Mouse (Mus musculus): Measurements from ENCODE around the gene Hibadh. TPM values are rescaled to one million over a fixed set of nuclear protein-coding genes. Genes with fewer than 3 reads are reported as not detected.

Gene Hibadh
- polyA plus RNA-seq, 1 experiment from 2014 or later = 44.0 TPM

- WGBS = 91% methylated on average over 4 of the region's 4 CpGs
- no peak overlapping the region for H3K4me3 ChIP-seq (ENCODE audit: low read depth, low read length)
- no peaks in the 10 kb centered on the region for H3K9me3 ChIP-seq (ENCODE audit: control insufficient read depth, low read length)
- H3K36me3 ChIP-seq (ENCODE audit: control insufficient read depth, insufficient read depth, low read length) = no peaks in the 10 kb centered on the region
- H3K4me1 ChIP-seq (replicated peaks; ENCODE audit: control insufficient read depth, insufficient read depth, low read length) = no peaks in the 10 kb centered on the region
- no peak overlapping the region for H3K27ac ChIP-seq (ENCODE audit: low read depth, low read length)
- H3K4me2 ChIP-seq (ENCODE audit: low read depth, low read length, severe bottlenecking) = no peak overlapping the region
- no peak overlapping the region for H3K9ac ChIP-seq (ENCODE audit: low read length)
- no peak for DNase-seq (ENCODE audit: low spot score)
- ATAC-seq (replicated peaks; ENCODE audit: low FRiP score) = no peak
- no peaks in the 10 kb centered on the region for H3K27me3 ChIP-seq (ENCODE audit: control insufficient read depth, insufficient read depth, low read length)
These were observed 9.6 kb downstream of the Hibadh start for GRCm38 (mm10) chr6:52630625-52631024.

- no peaks in the 10 kb centered on the region for H3K4me1 ChIP-seq (replicated peaks; ENCODE audit: control insufficient read depth, insufficient read depth, low read length)
- ATAC-seq (replicated peaks; ENCODE audit: low FRiP score) (no peak), DNase-seq (ENCODE audit: low spot score) (no peak)
- no peak overlapping the region for H3K4me2 ChIP-seq (ENCODE audit: low read depth, low read length, severe bottlenecking)
- H3K9me3 ChIP-seq (ENCODE audit: control insufficient read depth, low read length) = no peaks in the 10 kb centered on the region
- H3K36me3 ChIP-seq (ENCODE audit: control insufficient read depth, insufficient read depth, low read length) = no peaks in the 10 kb centered on the region
- no peak overlapping the region for H3K4me3 ChIP-seq (ENCODE audit: low read depth, low read length)
- H3K27ac ChIP-seq (ENCODE audit: low read depth, low read length) = no peak overlapping the region
- no peak overlapping the region for H3K9ac ChIP-seq (ENCODE audit: low read length)
- WGBS = 93% methylated on average over 4 of the region's 4 CpGs
- no peaks in the 10 kb centered on the region for H3K27me3 ChIP-seq (ENCODE audit: control insufficient read depth, insufficient read depth, low read length)
These were observed 11.0 kb downstream of the Hibadh start for GRCm38 (mm10) chr6:52629180-52629579.

GRCm38 (mm10) chr6:52626735-52627134 lies 13.5 kb downstream of the Hibadh start:
- Histone ChIP-seq H3K36me3 (ENCODE audit: control insufficient read depth, insufficient read depth, low read length) (no peaks in the 10 kb centered on the region), H3K9me3 (ENCODE audit: control insufficient read depth, low read length) (no peaks in the 10 kb centered on the region), H3K9ac (ENCODE audit: low read length) (no peak overlapping the region), H3K4me3 (ENCODE audit: low read depth, low read length) (no peak overlapping the region), H3K4me2 (ENCODE audit: low read depth, low read length, severe bottlenecking) (no peak overlapping the region), H3K4me1 (replicated peaks; ENCODE audit: control insufficient read depth, insufficient read depth, low read length) (no peaks in the 10 kb centered on the region), H3K27ac (ENCODE audit: low read depth, low read length) (no peak overlapping the region), H3K27me3 (ENCODE audit: control insufficient read depth, insufficient read depth, low read length) (no peaks in the 10 kb centered on the region)
- DNase-seq (ENCODE audit: low spot score) (no peak), ATAC-seq (replicated peaks; ENCODE audit: low FRiP score) (no peak)
- 86% methylated on average over 4 of the region's 4 CpGs for WGBS

GRCm38 (mm10) chr6:52623741-52624140 lies 16.4 kb downstream of the Hibadh start:
- no peak overlapping the region for H3K4me2 ChIP-seq (ENCODE audit: low read depth, low read length, severe bottlenecking)
- H3K4me3 ChIP-seq (ENCODE audit: low read depth, low read length) = no peak overlapping the region
- no peak for DNase-seq (ENCODE audit: low spot score)
- WGBS = 87% methylated on average over 3 of the region's 3 CpGs
- H3K27ac ChIP-seq (ENCODE audit: low read depth, low read length) = no peak overlapping the region
- H3K36me3 ChIP-seq (ENCODE audit: control insufficient read depth, insufficient read depth, low read length) = no peaks in the 10 kb centered on the region
- H3K27me3 ChIP-seq (ENCODE audit: control insufficient read depth, insufficient read depth, low read length) = no peaks in the 10 kb centered on the region
- no peak for ATAC-seq (replicated peaks; ENCODE audit: low FRiP score)
- H3K9ac ChIP-seq (ENCODE audit: low read length) = no peak overlapping the region
- H3K9me3 ChIP-seq (ENCODE audit: control insufficient read depth, low read length) = no peaks in the 10 kb centered on the region
- H3K4me1 ChIP-seq (replicated peaks; ENCODE audit: control insufficient read depth, insufficient read depth, low read length) = no peaks in the 10 kb centered on the region

- no peaks in the 10 kb centered on the region for H3K9me3 ChIP-seq (ENCODE audit: control insufficient read depth, low read length)
- no peaks in the 10 kb centered on the region for H3K36me3 ChIP-seq (ENCODE audit: control insufficient read depth, insufficient read depth, low read length)
- DNase-seq (ENCODE audit: low spot score) (no peak), ATAC-seq (replicated peaks; ENCODE audit: low FRiP score) (no peak)
- no peak overlapping the region for H3K4me3 ChIP-seq (ENCODE audit: low read depth, low read length)
- WGBS = 80% methylated on average over 11 of the region's 11 CpGs
- H3K27ac ChIP-seq (ENCODE audit: low read depth, low read length) = no peak overlapping the region
- no peaks in the 10 kb centered on the region for H3K4me1 ChIP-seq (replicated peaks; ENCODE audit: control insufficient read depth, insufficient read depth, low read length)
- no peaks in the 10 kb centered on the region for H3K27me3 ChIP-seq (ENCODE audit: control insufficient read depth, insufficient read depth, low read length)
- H3K9ac ChIP-seq (ENCODE audit: low read length) = no peak overlapping the region
- no peak overlapping the region for H3K4me2 ChIP-seq (ENCODE audit: low read depth, low read length, severe bottlenecking)
These were observed 18.3 kb downstream of the Hibadh start for GRCm38 (mm10) chr6:52621731-52622480.

- Histone ChIP-seq H3K9me3 (ENCODE audit: control insufficient read depth, low read length) (no peaks in the 10 kb centered on the region), H3K4me2 (ENCODE audit: low read depth, low read length, severe bottlenecking) (no peak overlapping the region), H3K9ac (ENCODE audit: low read length) (no peak overlapping the region), H3K27me3 (ENCODE audit: control insufficient read depth, insufficient read depth, low read length) (no peaks in the 10 kb centered on the region), H3K4me1 (replicated peaks; ENCODE audit: control insufficient read depth, insufficient read depth, low read length) (no peaks in the 10 kb centered on the region), H3K4me3 (ENCODE audit: low read depth, low read length) (no peak overlapping the region), H3K36me3 (ENCODE audit: control insufficient read depth, insufficient read depth, low read length) (no peaks in the 10 kb centered on the region), H3K27ac (ENCODE audit: low read depth, low read length) (no peak overlapping the region)
- ATAC-seq (replicated peaks; ENCODE audit: low FRiP score) = no peak
- DNase-seq (ENCODE audit: low spot score) = no peak
- WGBS = 87% methylated on average over 2 of the region's 2 CpGs
These were observed 20.1 kb downstream of the Hibadh start for GRCm38 (mm10) chr6:52620090-52620489.

- 90% methylated on average over 6 of the region's 6 CpGs for WGBS
- no peaks in the 10 kb centered on the region for H3K4me1 ChIP-seq (replicated peaks; ENCODE audit: control insufficient read depth, insufficient read depth, low read length)
- ATAC-seq (replicated peaks; ENCODE audit: low FRiP score) = no peak
- DNase-seq (ENCODE audit: low spot score) = no peak
- H3K36me3 ChIP-seq (ENCODE audit: control insufficient read depth, insufficient read depth, low read length) = no peaks in the 10 kb centered on the region
- no peak overlapping the region for H3K4me3 ChIP-seq (ENCODE audit: low read depth, low read length)
- H3K27me3 ChIP-seq (ENCODE audit: control insufficient read depth, insufficient read depth, low read length) = no peaks in the 10 kb centered on the region
- H3K9me3 ChIP-seq (ENCODE audit: control insufficient read depth, low read length) = no peaks in the 10 kb centered on the region
- H3K4me2 ChIP-seq (ENCODE audit: low read depth, low read length, severe bottlenecking) = no peak overlapping the region
- no peak overlapping the region for H3K9ac ChIP-seq (ENCODE audit: low read length)
- H3K27ac ChIP-seq (ENCODE audit: low read depth, low read length) = no peak overlapping the region
These were observed 30.4 kb downstream of the Hibadh start for GRCm38 (mm10) chr6:52609626-52610352.

- H3K4me3 ChIP-seq (ENCODE audit: low read depth, low read length) = no peak overlapping the region
- H3K27ac ChIP-seq (ENCODE audit: low read depth, low read length) = no peak overlapping the region
- H3K4me2 ChIP-seq (ENCODE audit: low read depth, low read length, severe bottlenecking) = no peak overlapping the region
- H3K36me3 ChIP-seq (ENCODE audit: control insufficient read depth, insufficient read depth, low read length) = no peaks in the 10 kb centered on the region
- H3K9me3 ChIP-seq (ENCODE audit: control insufficient read depth, low read length) = no peaks in the 10 kb centered on the region
- DNase-seq (ENCODE audit: low spot score) (no peak), ATAC-seq (replicated peaks; ENCODE audit: low FRiP score) (no peak)
- no peaks in the 10 kb centered on the region for H3K27me3 ChIP-seq (ENCODE audit: control insufficient read depth, insufficient read depth, low read length)
- H3K9ac ChIP-seq (ENCODE audit: low read length) = no peak overlapping the region
- H3K4me1 ChIP-seq (replicated peaks; ENCODE audit: control insufficient read depth, insufficient read depth, low read length) = no peaks in the 10 kb centered on the region
- 95% methylated on average over 4 of the region's 4 CpGs for WGBS
These were observed 32.1 kb downstream of the Hibadh start for GRCm38 (mm10) chr6:52608121-52608520.
